Mouse (Mus musculus) heart, embryonic 15.5 days (tissue): ENCODE measurements around the gene Gm5728. TPM values are rescaled to one million over a fixed set of nuclear protein-coding genes. Genes with fewer than 3 reads are reported as not detected.
"Not testable (repeated sequence)": the region's sequence is repeated elsewhere in the genome, so short reads cannot be mapped to it uniquely, and the experiment has no call there.

Experiments
- ATAC-seq: fragments of 200-750 bp; cut with Nextera tagmentation; replicated peaks from 2 replicates; pipeline ENCODE4 v1.8.0; 2017; ENCODE audit warnings: low read depth, moderate TSS enrichment; ENCODE audit not compliant: insufficient number of reproducible peaks, insufficient read depth, low FRiP score
- H3K27ac ChIP-seq: fragments of 300-500 bp; sonication (generic); 2 replicates; pipeline ENCODE4 v1.5.1; 2015; ENCODE audit warnings: mild to moderate bottlenecking, inconsistent platforms
- H3K27me3 ChIP-seq: fragments of 300-500 bp; sonication (generic); 2 replicates; pipeline ENCODE4 v1.6.1; 2015; ENCODE audit warnings: inconsistent platforms
- H3K36me3 ChIP-seq: fragments of 300-500 bp; sonication (generic); 2 replicates; pipeline ENCODE4 v1.6.1; 2015; ENCODE audit warnings: mild to moderate bottlenecking, inconsistent platforms
- H3K4me1 ChIP-seq: fragments of 300-500 bp; sonication (generic); replicated peaks from 2 replicates; pipeline ENCODE4 v1.6.1; 2015; ENCODE audit warnings: inconsistent platforms
- H3K4me2 ChIP-seq: fragments of 300-500 bp; sonication (generic); 2 replicates; pipeline ENCODE4 v1.6.1; 2015; ENCODE audit warnings: inconsistent platforms, mild to moderate bottlenecking, moderate library complexity
- H3K4me3 ChIP-seq: fragments of 300-500 bp; sonication (generic); 2 replicates; pipeline ENCODE4 v1.5.1; 2015; ENCODE audit warnings: mild to moderate bottlenecking, inconsistent platforms
- H3K9ac ChIP-seq: fragments of 300-500 bp; sonication (generic); 2 replicates; pipeline ENCODE4 v1.6.1; 2015; ENCODE audit warnings: mild to moderate bottlenecking, inconsistent platforms
- H3K9me3 ChIP-seq: fragments of 300-500 bp; sonication (generic); replicated peaks from 2 replicates; pipeline ENCODE4 v1.6.1; 2016; ENCODE audit warnings: inconsistent platforms
- WGBS: fragments of 180-500 bp; shearing (Covaris S2); methylation state at CpG from one replicate; pipeline ENCODE4 v1.1.7; 2015; ENCODE audit warnings: mixed read lengths; 5-methylcytosine and 5-hydroxymethylcytosine counted together
- polyA plus RNA-seq: library from polyadenylated mRNA; unstranded; fragments of >200 nt; fragmentation: Nextera tagmentation; extraction: Ambion mirVana; gene quantifications from 2 replicates; pipeline ENCODE4 v1.2.1, GENCODE M21; 2015

Gene Gm5728
- not detected in 2 replicates for polyA plus RNA-seq

- H3K4me3 ChIP-seq, H3K4me2 ChIP-seq: not testable (repeated sequence)
- WGBS: no CpG with 5 or more reads among the region's 1 CpGs
Measured at GRCm38 (mm10) chr7:20375310-20375709, at the start of gene Gm5728. TSS of gene Gm5728 (minus strand) at chr7:20375410.

GRCm38 (mm10) chr7:20417642-20418041 lies 42.4 kb upstream of the Gm5728 start, which contains the start of gene Vmn1r100:
TSS of gene Vmn1r100 (plus strand) at chr7:20417942.
- not testable (repeated sequence) for H3K9me3 ChIP-seq, H3K4me3 ChIP-seq, H3K27me3 ChIP-seq, H3K4me2 ChIP-seq, H3K4me1 ChIP-seq, H3K36me3 ChIP-seq, H3K9ac ChIP-seq, H3K27ac ChIP-seq, ATAC-seq
- no CpG with 5 or more reads among the region's 3 CpGs for WGBS

More at GRCm38 (mm10) chr7:20375310-20375709, at the start of gene Gm5728:
- ATAC-seq, H3K27me3 ChIP-seq, H3K27ac ChIP-seq, H3K9me3 ChIP-seq, H3K36me3 ChIP-seq, H3K4me1 ChIP-seq, H3K9ac ChIP-seq: not testable (repeated sequence)

GRCm38 (mm10) chr7:20333965-20334364 lies 41.2 kb downstream of the Gm5728 start, which contains the start of gene Gm4133:
TSS of gene Gm4133 (minus strand) at chr7:20334065.
- not testable (repeated sequence) for H3K27me3 ChIP-seq, H3K9ac ChIP-seq, ATAC-seq, H3K4me1 ChIP-seq, H3K36me3 ChIP-seq, H3K27ac ChIP-seq, H3K4me2 ChIP-seq, H3K4me3 ChIP-seq, H3K9me3 ChIP-seq
- no CpG with 5 or more reads among the region's 2 CpGs for WGBS

Other genes starting within 250 kb of the Gm5728 start
- gene Vmn1r93, start 236.3 kb downstream of the Gm5728 start, polyA plus RNA-seq: not detected in 2 replicates
- not detected in 2 replicates for gene Vmn1r94, start 207.0 kb downstream of the Gm5728 start, polyA plus RNA-seq
- not detected in 2 replicates for gene Vmn1r95, start 181.7 kb downstream of the Gm5728 start, polyA plus RNA-seq
- not detected in 2 replicates for gene Gm6164, start 169.8 kb downstream of the Gm5728 start, polyA plus RNA-seq
- not detected in 2 replicates for gene Gm4498, start 141.6 kb downstream of the Gm5728 start, polyA plus RNA-seq
- not detected in 2 replicates for gene Gm5890, start 112.6 kb downstream of the Gm5728 start, polyA plus RNA-seq
- gene Gm4133, start 41.3 kb downstream of the Gm5728 start, polyA plus RNA-seq: not detected in 2 replicates
- not detected in 2 replicates for gene Vmn1r100, start 42.5 kb upstream of the Gm5728 start, polyA plus RNA-seq
- gene Vmn1r101, start 67.2 kb upstream of the Gm5728 start, polyA plus RNA-seq: not detected in 2 replicates
- not detected in 2 replicates for gene Gm10670, start 99.5 kb upstream of the Gm5728 start, polyA plus RNA-seq
- gene Vmn1r103, start 135.1 kb upstream of the Gm5728 start, polyA plus RNA-seq: not detected in 2 replicates
- not detected in 2 replicates for gene Vmn1r104, start 158.4 kb upstream of the Gm5728 start, polyA plus RNA-seq
- gene Gm5726, start 170.3 kb upstream of the Gm5728 start, polyA plus RNA-seq: not detected in 2 replicates
- gene Gm4141, start 200.8 kb upstream of the Gm5728 start, polyA plus RNA-seq: not detected in 2 replicates
- not detected in 2 replicates for gene Gm4513, start 223.6 kb upstream of the Gm5728 start, polyA plus RNA-seq